Mouse (Mus musculus): ENCODE measurements around the gene Senp6. TPM values are rescaled to one million over a fixed set of nuclear protein-coding genes. Genes with fewer than 3 reads are reported as not detected.

Senp6 gene
- total RNA-seq, 1 experiment: 86.7 TPM

DNA sequence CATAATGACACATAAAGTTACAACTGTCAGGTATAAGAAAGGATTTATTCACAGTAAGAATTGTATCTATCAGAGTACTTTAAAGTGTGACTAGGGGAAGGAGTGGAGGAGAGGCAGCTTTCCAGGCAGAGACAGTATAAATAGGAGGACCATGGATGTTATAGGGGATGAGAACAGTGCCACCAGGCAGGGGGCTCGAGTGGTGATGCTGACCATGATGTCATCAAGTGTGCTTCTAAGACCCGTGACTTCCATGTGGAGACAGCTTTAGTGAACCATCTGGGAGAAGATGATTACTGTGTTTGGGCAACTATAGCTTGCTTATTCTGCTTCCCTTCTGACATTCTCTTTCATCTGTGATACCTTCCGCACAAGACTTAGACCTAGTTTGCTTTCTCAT lies 4.9 kb downstream of the Senp6 start:
- Histone ChIP-seq H3K27ac (ENCODE audit: insufficient read depth, low read depth, low read length, poor library complexity, severe bottlenecking) (no peak overlapping the region), H3K4me3 (ENCODE audit: insufficient read depth in 1 of 2, low read depth in 1 of 2, low read length in 2 of 2, poor library complexity in 1 of 2, severe bottlenecking in 1 of 2) (no peak overlapping the region), H3K9ac (ENCODE audit: insufficient read depth, low read depth, low read length, poor library complexity, severe bottlenecking) (no peak overlapping the region), H3K9me3 (ENCODE audit: control insufficient read depth, insufficient read depth, low read depth, low read length) (no peaks in the 10 kb centered on the region), H3K4me1 (ENCODE audit: control insufficient read depth in 2 of 2, insufficient read depth in 2 of 2, low read length in 2 of 2, poor library complexity in 1 of 2) (peaks cover 0 to 4% of the 10 kb centered on the region in 2 experiments; a peak in 3 of 4 replicates), H3K36me3 (ENCODE audit: control insufficient read depth, insufficient read depth, low read length, poor library complexity, severe bottlenecking) (no peaks in the 10 kb centered on the region)
- DNase-seq (ENCODE audit: low read depth, low spot score): no peak
- TF ChIP-seq HCFC1 (IDR thresholded peaks at IDR 0.05; ENCODE audit: borderline replicate concordance, insufficient read depth, low read length) (no peak), CHD2 (IDR thresholded peaks at IDR 0.05; ENCODE audit: low read depth, low read length) (no peak), ZNF384 (IDR thresholded peaks at IDR 0.05; ENCODE audit: low read depth, low read length) (no peak), MAFK (IDR thresholded peaks at IDR 0.05; ENCODE audit: insufficient read depth, low read depth, low read length) (no peak), ZC3H11A (IDR thresholded peaks at IDR 0.05; ENCODE audit: borderline replicate concordance, low read depth, low read length) (no peak)
- in situ Hi-C loops (cut with MboI; ENCODE audit: low sequenced_read_pairs in 2 of 2, unreplicated experiment in 2 of 2): no loop called here

DNA sequence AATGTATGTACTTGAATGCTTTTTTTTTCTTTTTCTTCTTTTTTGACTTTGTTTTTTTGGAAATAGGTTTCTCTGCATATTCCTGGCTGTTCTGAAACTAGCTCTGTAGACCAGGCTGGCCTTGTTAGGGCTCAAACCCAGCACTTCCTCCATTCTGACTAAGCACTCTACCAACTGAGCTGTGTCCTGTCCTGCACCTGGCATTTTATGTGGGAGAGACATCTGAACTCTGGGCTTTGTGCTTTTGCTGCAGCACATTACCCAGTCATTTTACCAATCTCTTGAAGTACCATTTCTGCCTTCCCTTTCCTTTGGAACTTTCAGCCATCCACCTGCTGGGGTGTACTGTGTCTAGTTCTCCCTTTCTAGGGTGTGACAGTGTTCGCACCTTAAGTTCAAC lies 7.4 kb downstream of the Senp6 start:
- no peak for DNase-seq (ENCODE audit: low read depth, low spot score)
- in situ Hi-C loops (cut with MboI; ENCODE audit: low sequenced_read_pairs in 2 of 2, unreplicated experiment in 2 of 2): no loop called here
- Histone ChIP-seq H3K9ac (ENCODE audit: insufficient read depth, low read depth, low read length, poor library complexity, severe bottlenecking) (no peak overlapping the region), H3K36me3 (ENCODE audit: control insufficient read depth, insufficient read depth, low read length, poor library complexity, severe bottlenecking) (no peaks in the 10 kb centered on the region), H3K27ac (ENCODE audit: insufficient read depth, low read depth, low read length, poor library complexity, severe bottlenecking) (no peak overlapping the region), H3K4me3 (ENCODE audit: insufficient read depth in 1 of 2, low read depth in 1 of 2, low read length in 2 of 2, poor library complexity in 1 of 2, severe bottlenecking in 1 of 2) (no peak overlapping the region), H3K9me3 (ENCODE audit: control insufficient read depth, insufficient read depth, low read depth, low read length) (no peaks in the 10 kb centered on the region), H3K4me1 (ENCODE audit: control insufficient read depth in 2 of 2, insufficient read depth in 2 of 2, low read length in 2 of 2, poor library complexity in 1 of 2) (peaks cover 0 to 4% of the 10 kb centered on the region in 2 experiments; a peak in 3 of 4 replicates)
- TF ChIP-seq HCFC1 (IDR thresholded peaks at IDR 0.05; ENCODE audit: borderline replicate concordance, insufficient read depth, low read length) (no peak), MAFK (IDR thresholded peaks at IDR 0.05; ENCODE audit: insufficient read depth, low read depth, low read length) (no peak), ZC3H11A (IDR thresholded peaks at IDR 0.05; ENCODE audit: borderline replicate concordance, low read depth, low read length) (no peak), ZNF384 (IDR thresholded peaks at IDR 0.05; ENCODE audit: low read depth, low read length) (no peak), CHD2 (IDR thresholded peaks at IDR 0.05; ENCODE audit: low read depth, low read length) (no peak)

DNA sequence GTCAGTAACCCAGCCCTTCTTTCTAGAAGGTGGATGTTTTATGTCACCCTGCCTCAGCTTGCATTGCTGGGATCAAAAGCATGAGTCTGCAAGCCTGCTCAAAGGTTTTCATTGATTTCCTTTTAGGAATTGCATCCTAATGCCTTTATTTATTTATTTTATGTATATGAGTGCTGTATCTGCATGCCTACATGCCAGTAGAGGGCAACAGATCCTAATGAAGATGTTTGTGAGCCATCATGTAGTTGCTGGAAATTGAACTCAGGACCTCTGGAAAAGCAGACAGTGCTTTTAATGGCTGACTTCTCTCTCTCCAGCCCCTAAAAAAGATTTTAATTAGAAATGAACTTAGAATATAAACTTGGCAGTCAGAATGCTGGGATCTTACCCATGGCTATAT lies 8.2 kb downstream of the Senp6 start:
- no peak for DNase-seq (ENCODE audit: low read depth, low spot score)
- H3K36me3 ChIP-seq (ENCODE audit: control insufficient read depth, insufficient read depth, low read length, poor library complexity, severe bottlenecking): no peaks in the 10 kb centered on the region
- H3K27ac ChIP-seq (ENCODE audit: insufficient read depth, low read depth, low read length, poor library complexity, severe bottlenecking): no peak overlapping the region
- H3K4me3 ChIP-seq (ENCODE audit: insufficient read depth in 1 of 2, low read depth in 1 of 2, low read length in 2 of 2, poor library complexity in 1 of 2, severe bottlenecking in 1 of 2): no peak overlapping the region
- TF ChIP-seq CHD2 (IDR thresholded peaks at IDR 0.05; ENCODE audit: low read depth, low read length) (no peak), MAFK (IDR thresholded peaks at IDR 0.05; ENCODE audit: insufficient read depth, low read depth, low read length) (no peak), ZC3H11A (IDR thresholded peaks at IDR 0.05; ENCODE audit: borderline replicate concordance, low read depth, low read length) (no peak), ZNF384 (IDR thresholded peaks at IDR 0.05; ENCODE audit: low read depth, low read length) (no peak), HCFC1 (IDR thresholded peaks at IDR 0.05; ENCODE audit: borderline replicate concordance, insufficient read depth, low read length) (no peak)
- H3K9ac ChIP-seq (ENCODE audit: insufficient read depth, low read depth, low read length, poor library complexity, severe bottlenecking): no peak overlapping the region
- in situ Hi-C loops (cut with MboI; ENCODE audit: low sequenced_read_pairs in 2 of 2, unreplicated experiment in 2 of 2): no loop called here
- peaks cover 0 to 4% of the 10 kb centered on the region in 2 experiments; a peak in 3 of 4 replicates for H3K4me1 ChIP-seq (ENCODE audit: control insufficient read depth in 2 of 2, insufficient read depth in 2 of 2, low read length in 2 of 2, poor library complexity in 1 of 2)
- no peaks in the 10 kb centered on the region for H3K9me3 ChIP-seq (ENCODE audit: control insufficient read depth, insufficient read depth, low read depth, low read length)

DNA sequence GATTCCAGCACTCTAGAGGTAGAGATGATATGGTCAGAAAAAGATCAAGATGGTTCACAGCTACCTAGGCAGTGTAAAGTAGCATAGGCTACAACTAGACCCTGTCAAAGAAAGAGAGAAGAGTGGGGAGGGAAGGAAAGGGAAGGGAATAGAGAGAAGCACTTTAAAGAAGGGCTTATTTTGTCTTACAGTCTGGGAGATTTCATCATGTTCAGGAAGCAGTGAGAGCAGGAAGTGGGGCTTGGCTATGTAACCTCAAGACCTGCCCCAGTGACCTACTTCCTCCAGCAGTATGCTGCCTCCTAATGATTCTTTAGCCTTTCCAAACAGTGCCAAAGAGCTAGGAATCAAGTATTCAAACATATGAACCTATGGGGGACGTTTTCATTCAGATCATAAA lies 14.2 kb downstream of the Senp6 start:
- Histone ChIP-seq H3K4me3 (ENCODE audit: insufficient read depth in 1 of 2, low read depth in 1 of 2, low read length in 2 of 2, poor library complexity in 1 of 2, severe bottlenecking in 1 of 2) (no peak overlapping the region), H3K9me3 (ENCODE audit: control insufficient read depth, insufficient read depth, low read depth, low read length) (no peaks in the 10 kb centered on the region), H3K4me1 (ENCODE audit: control insufficient read depth in 2 of 2, insufficient read depth in 2 of 2, low read length in 2 of 2, poor library complexity in 1 of 2) (peaks cover 1 to 2% of the 10 kb centered on the region in 2 experiments; a peak in 1 of 4 replicates), H3K27ac (ENCODE audit: insufficient read depth, low read depth, low read length, poor library complexity, severe bottlenecking) (no peak overlapping the region), H3K36me3 (ENCODE audit: control insufficient read depth, insufficient read depth, low read length, poor library complexity, severe bottlenecking) (no peaks in the 10 kb centered on the region), H3K9ac (ENCODE audit: insufficient read depth, low read depth, low read length, poor library complexity, severe bottlenecking) (no peak overlapping the region)
- in situ Hi-C loops (cut with MboI; ENCODE audit: low sequenced_read_pairs in 2 of 2, unreplicated experiment in 2 of 2): no loop called here
- DNase-seq (ENCODE audit: low read depth, low spot score): no peak
- TF ChIP-seq MAFK (IDR thresholded peaks at IDR 0.05; ENCODE audit: insufficient read depth, low read depth, low read length): no peak
- TF ChIP-seq ZNF384 (IDR thresholded peaks at IDR 0.05; ENCODE audit: low read depth, low read length): no peak
- TF ChIP-seq ZC3H11A (IDR thresholded peaks at IDR 0.05; ENCODE audit: borderline replicate concordance, low read depth, low read length): no peak
- TF ChIP-seq CHD2 (IDR thresholded peaks at IDR 0.05; ENCODE audit: low read depth, low read length): no peak
- no peak for TF ChIP-seq HCFC1 (IDR thresholded peaks at IDR 0.05; ENCODE audit: borderline replicate concordance, insufficient read depth, low read length)
